Mouse (Mus musculus): ENCODE results near the gene Olfr1512. TPM values are rescaled to one million over a fixed set of nuclear protein-coding genes. Genes with fewer than 3 reads are reported as not detected.

Gene Olfr1512
- total RNA-seq, 2 experiments from 2014 or later = not detected

Other genes starting within 250 kb of the Olfr1512 start
- gene Supt16, start 181.8 kb downstream of the Olfr1512 start, total RNA-seq (2014; fragmentation: Nextera tagmentation) = 111 and 153 TPM in 2 replicates
- 297 and 346 TPM in 2 replicates for gene Supt16, start 181.8 kb downstream of the Olfr1512 start, total RNA-seq (2017)
- 108 and 137 TPM in 2 replicates for gene Chd8, start 121.4 kb downstream of the Olfr1512 start, total RNA-seq (2014; fragmentation: Nextera tagmentation)
- gene Chd8, start 121.4 kb downstream of the Olfr1512 start, total RNA-seq (2017) = 52.5 and 86.4 TPM in 2 replicates
- 24.9 and 26.9 TPM in 2 replicates for gene Tox4, start 100.0 kb downstream of the Olfr1512 start, total RNA-seq (2014; fragmentation: Nextera tagmentation)
- gene Tox4, start 100.0 kb downstream of the Olfr1512 start, total RNA-seq (2017) = 29.7 and 32.5 TPM in 2 replicates
- gene Rab2b, start 99.6 kb downstream of the Olfr1512 start, total RNA-seq (2014; fragmentation: Nextera tagmentation) = 5.3 and 6.9 TPM in 2 replicates
- gene Rab2b, start 99.6 kb downstream of the Olfr1512 start, total RNA-seq (2017) = 4.8 and 14.1 TPM in 2 replicates
- 99.9 and 106 TPM in 2 replicates for gene Mettl3, start 74.0 kb downstream of the Olfr1512 start, total RNA-seq (2014; fragmentation: Nextera tagmentation)
- gene Mettl3, start 74.0 kb downstream of the Olfr1512 start, total RNA-seq (2017) = 80.9 and 82.8 TPM in 2 replicates
- 0.54 and 1.5 TPM in 2 replicates for gene Sall2, start 50.4 kb downstream of the Olfr1512 start, total RNA-seq (2014; fragmentation: Nextera tagmentation)
- gene Sall2, start 50.4 kb downstream of the Olfr1512 start, total RNA-seq (2017) = 1.4 TPM in 1 of 2 replicates, not detected in the other
- gene Olfr1513, start 22.8 kb downstream of the Olfr1512 start, total RNA-seq (2014; fragmentation: Nextera tagmentation) = not detected in 2 replicates
- not detected in 2 replicates for gene Olfr1513, start 22.8 kb downstream of the Olfr1512 start, total RNA-seq (2017)
- not detected in 2 replicates for gene Olfr1511, start 18.2 kb upstream of the Olfr1512 start, total RNA-seq (2014; fragmentation: Nextera tagmentation)
- not detected in 2 replicates for gene Olfr1511, start 18.2 kb upstream of the Olfr1512 start, total RNA-seq (2017)
- gene Olfr1510, start 35.2 kb upstream of the Olfr1512 start, total RNA-seq (2014; fragmentation: Nextera tagmentation) = not detected in 2 replicates
- gene Olfr1510, start 35.2 kb upstream of the Olfr1512 start, total RNA-seq (2017) = not detected in 2 replicates
- not detected in 2 replicates for gene Olfr1509, start 63.8 kb upstream of the Olfr1512 start, total RNA-seq (2014; fragmentation: Nextera tagmentation)
- gene Olfr1509, start 63.8 kb upstream of the Olfr1512 start, total RNA-seq (2017) = not detected in 2 replicates
- gene Olfr1508, start 88.3 kb upstream of the Olfr1512 start, total RNA-seq (2014; fragmentation: Nextera tagmentation) = not detected in 2 replicates
- not detected in 2 replicates for gene Olfr1508, start 88.3 kb upstream of the Olfr1512 start, total RNA-seq (2017)
- not detected in 2 replicates for gene Olfr1507, start 116.6 kb upstream of the Olfr1512 start, total RNA-seq (2014; fragmentation: Nextera tagmentation)
- gene Olfr1507, start 116.6 kb upstream of the Olfr1512 start, total RNA-seq (2017) = not detected in 2 replicates